Mouse (Mus musculus) mature B cell (primary cell): ENCODE results near the gene Foxn1.

Experiments
- in situ Hi-C: fragments of 300-500 bp; cut with MboI; formaldehyde crosslinking; loops from 2 replicates; pipeline ENCODE4 v1.14.3; 2019

Gene Foxn1

DNA sequence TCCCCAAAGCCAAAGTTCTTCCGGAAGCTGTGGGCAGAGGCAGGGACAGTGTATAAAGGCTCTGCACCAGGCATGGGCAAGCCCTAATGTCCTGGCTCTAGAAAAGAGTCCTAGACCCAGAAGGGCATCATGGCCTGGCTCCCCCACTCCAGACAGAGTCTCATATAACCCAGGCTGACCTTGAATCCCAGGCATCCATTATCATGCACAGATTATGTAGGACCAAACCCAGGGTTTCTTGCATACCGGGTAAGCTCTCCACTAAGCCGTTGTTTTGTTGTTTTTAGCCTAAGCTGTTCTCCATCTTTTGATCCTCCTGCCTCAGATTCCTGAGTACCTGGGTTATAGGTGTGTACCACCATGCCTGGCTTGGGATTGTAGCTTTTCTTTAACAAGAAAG, 14.6 kb upstream of the Foxn1 start:
- in situ Hi-C loops, result no loop called here

DNA sequence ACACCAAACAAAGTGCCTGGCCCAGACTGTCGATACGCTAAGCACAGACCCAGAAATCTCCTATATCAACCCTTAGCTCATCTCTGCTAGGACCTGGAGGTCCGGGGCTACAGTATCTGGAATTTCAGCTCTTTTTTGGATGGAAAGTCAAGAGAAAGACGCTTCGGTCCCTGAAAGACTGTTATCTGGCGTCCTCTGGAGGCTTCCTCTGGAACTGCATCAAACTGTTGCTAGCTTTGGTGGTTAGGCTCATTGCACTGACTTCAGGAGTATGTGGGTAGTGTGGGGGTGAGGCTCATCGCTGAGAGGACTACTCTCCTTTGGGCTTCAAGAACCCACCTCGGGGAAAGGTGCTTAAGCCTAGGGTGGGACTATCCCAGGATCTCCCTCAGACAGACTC, 13.3 kb upstream of the Foxn1 start:
- in situ Hi-C loops, result no loop called here

DNA sequence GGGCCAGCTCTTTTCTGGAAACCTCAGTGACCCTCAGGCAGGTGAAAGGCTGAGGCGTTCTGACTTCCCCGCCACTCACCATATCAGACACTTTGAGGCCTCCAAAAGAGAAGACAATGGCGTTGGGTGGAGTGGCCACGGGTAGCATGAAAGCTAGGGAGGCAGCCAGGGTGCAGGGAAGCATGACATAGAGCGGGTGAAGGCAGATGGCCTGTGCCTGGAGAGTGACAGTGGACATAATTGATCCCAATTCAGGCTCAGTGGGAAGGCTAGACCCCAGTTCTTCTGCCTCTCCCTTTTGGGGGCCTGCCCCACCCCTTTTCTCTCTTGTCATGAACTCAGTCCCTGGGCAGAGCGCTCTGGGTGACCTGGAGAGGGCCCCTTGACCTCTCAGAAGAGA, 11.9 kb upstream of the Foxn1 start:
- in situ Hi-C loops, result no loop called here

DNA sequence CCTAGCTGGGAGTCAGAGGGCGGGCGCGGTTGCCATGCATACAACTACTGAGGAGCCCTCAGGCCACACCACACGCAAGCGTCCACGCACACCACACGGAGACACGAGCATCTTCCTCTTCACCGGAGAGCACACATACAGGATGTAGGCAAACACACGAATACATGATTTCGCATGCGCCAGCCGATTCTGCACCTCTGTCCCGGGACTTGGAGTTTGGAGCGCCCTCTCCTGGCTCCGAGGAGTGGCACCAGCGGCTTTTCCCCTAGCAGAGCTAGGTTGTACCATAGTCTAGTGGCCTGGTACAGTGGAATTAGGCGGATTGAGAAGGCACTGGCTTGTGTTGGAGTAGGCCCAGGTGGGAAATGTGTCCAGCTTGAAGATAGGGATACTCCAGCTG, 11.0 kb upstream of the Foxn1 start:
- in situ Hi-C loops, result no loop called here

DNA sequence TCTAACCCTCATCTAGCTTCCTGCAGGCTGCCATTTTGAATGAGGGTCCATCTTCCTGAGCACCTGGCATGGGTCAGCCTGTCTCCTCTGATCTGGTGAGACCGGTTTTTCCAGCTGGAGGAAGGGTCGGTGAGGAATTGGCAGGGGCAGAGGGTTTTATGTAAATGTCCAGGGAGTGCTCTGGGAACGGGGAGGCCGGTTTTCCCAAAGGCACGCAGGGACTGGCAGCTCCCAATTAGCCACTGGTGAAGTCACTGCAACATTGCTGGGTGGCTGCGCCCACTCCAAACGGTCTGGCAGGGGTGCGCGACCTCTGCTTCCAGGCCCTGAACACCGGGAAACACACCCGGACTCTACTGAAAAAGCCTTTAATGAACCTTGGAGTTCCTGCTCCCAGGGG, 10.6 kb upstream of the Foxn1 start:
- in situ Hi-C loops, result no loop called here

DNA sequence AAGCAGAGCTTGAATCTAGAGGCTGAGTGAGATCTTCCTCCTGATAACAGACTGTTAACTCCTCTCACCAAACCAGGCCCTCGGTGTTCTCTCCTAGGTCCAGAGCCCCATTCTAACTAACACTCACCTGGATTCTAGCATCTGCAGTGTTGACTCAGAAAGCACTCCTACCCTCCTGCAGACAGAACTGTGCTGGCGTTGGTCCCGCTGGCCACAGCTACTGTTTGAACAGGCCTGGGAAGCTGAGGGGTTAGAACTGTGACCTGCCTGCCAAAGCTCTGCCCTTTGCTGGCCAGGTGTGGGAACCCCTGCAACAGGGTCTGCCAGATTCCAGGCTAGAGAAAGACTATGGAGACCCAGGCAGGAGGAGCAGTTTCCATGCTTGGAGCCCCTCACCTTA, 6.4 kb upstream of the Foxn1 start:
- in situ Hi-C loops, result no loop called here

DNA sequence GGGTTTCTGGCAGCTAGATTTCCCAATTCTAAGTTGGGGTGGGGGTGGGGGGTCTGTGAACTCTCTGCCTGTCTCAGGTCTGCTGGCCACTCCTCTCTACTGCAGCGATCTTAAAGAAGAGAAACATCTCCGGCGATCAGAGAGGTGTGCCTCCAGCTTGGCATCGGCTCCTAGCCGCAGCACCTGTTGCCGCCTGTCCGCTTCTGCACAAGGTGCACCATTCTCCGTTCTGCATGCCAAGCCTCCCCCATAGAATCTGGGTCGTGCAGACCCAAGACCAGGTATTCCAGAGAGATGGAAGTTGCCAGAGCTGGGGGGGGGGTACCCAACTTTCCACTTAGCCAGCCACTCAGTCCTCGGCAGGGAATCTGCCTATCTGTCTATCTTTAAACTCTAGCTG, 582 bp downstream of the Foxn1 start:
- in situ Hi-C loops, result no loop called here

DNA sequence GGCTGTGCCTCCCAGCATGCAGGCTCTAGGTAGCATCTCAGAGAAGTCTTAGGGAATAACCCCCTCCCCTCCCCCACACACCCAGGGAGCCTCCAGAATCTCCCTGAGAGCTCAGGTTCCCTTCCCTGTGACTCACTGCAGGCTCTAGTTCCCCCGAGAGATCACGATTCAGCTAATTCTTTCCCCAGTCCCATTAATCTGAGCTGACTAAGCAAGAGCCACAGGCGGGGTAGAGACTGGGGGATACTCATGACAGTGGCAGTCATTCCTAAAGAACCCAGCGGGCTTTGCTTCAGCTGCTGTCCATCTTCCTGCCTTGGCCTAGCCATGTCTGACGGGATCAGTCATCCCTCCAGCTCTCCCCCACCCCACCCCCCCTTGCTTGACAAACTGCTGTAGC, 3.7 kb downstream of the Foxn1 start:
- in situ Hi-C loops, result no loop called here

DNA sequence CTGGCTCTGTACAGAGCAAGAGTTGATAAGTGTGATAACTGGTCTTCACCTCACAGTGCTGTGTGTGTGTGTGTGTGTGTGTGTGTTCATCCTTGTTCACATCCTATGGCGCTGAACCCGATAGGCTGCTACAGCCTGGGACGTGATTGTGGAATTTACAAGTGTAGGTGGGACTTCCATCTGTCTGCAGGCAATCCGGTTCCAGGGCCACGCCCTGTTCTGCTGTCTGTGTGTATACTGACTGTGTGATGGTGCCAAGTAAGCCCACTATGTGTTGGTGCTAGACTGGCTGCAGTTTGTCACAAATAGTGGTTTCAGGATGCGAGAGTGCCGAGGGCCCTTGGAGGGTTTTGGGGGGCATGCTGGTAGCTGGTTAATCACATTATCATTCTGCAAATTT, 4.1 kb downstream of the Foxn1 start:
- in situ Hi-C loops, result no loop called here

DNA sequence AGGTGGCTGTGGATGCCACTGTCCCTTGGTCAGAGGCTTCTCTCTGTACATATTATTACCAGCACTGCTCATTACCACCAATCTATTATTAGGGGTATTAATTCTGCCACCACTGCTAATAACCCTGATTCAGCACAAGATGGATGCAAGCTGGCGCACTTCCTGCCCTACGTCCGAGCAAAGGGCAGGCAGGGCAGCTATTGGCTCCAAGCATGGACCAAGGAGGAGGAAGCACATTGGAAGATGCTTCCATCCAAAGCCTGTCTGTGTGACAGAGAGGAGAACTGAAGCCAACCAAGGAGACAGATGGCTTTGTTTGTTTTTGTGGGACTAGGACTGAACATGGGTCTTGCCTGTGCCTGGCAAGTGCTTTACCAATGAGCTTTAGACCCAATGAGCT, 5.4 kb downstream of the Foxn1 start:
- in situ Hi-C loops, result no loop called here

DNA sequence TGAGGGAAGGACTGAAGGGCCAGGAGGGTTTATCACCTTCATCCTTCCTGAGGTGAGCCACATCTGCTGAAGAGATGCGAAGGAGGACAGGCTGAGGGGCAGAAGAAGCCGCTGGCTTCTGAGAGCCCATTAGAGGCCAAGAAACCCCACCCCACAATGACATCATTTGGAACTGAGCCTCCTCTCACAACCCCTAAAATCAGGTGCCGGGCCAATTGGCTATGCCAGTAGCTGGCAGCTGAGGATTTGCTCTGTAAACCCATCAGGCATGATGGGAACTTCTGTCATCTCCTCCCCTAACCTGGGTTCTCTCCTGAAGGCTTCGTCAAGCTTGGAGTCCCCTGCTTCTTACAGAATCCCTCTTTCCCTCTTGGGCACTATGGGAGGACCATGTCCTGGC, 6.0 kb downstream of the Foxn1 start:
- in situ Hi-C loops, result no loop called here

DNA sequence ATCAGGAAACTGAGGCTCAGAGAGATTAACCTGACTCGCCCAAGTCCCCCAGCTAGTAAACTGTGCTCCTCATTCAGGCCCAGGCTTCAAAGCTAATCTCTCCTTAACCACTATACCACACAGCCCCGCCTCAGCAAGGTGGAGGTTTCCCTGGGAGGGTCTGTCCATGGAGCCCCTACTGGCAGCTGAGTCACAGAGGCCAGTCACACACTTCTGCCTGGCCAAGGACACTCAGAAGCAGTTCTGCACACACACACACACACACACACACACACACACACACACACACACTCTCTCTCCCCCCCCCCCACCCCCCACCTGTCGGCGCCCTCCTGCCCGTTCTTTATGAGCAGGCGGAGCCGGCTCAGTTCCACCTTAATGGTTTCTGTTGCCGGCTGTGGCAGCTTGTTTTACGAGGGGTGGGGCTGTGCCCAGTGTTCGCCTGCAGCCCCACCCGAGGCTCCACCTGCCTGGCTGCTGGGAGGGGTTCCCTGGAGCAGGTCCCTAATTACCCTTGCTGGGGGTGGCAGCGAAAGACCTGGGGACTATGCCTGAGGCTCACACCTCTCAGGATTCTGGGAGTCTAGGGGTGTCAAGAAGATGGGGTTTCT, 8.7 kb downstream of the Foxn1 start:
- in situ Hi-C loops, result no loop called here

DNA sequence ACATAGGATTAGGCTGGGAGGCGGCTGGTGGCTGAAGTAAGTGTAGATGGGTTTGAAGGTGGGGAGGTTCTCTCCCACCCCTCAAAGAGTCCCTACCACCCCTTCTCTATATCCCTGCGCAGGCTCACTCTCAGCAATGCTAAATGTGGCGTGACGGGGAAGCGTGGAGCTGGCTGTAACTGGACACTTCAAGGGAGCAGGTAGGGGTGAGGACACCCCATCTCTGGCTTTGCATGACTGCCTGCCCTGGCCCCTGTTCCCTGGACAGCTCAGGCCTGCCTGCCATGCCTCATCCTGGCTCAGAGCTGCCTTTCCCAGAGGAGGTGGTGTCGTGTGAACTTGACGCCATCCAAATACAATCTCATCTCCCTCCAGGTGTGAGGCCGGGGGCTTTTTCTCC, 12.2 kb downstream of the Foxn1 start:
- in situ Hi-C loops, result no loop called here

DNA sequence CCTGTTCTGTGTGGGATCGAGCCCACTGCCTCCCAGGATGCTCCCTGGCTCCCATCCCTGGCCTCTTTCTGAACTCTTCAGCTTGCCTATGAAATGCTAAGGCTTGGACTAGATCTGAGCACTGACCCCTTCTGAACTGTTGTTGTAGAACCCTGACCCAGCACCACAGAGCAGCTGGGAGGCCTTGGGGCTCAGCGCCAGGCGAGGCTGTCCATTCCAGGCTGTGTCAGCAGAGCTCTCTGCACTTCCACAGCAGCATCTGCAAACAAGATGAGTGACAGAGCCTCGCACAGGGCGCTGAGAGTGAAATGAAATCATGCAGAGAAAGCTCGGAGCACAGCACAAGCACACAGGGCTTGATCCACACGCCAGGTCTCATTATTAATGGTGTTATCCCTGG, 13.7 kb downstream of the Foxn1 start:
- in situ Hi-C loops, result no loop called here

DNA sequence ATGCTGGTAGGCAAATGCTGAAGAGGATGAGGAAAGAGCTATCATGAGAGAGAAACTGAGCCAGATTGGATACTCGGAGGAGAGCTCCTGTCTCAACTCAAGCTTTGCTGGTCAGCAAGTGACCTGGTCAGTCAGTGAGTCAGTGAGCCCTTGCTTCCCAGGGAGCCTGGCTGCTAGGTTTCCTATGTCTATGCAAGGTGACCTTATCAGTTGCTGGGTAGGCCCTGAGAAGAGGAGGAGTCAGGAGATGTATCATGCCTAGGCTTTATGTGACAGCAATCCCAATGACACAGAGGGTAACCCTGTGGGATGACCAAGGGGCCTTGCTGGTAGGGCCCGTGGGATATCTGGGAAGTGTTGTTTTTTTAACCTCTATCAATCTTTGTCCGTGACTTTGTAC, 14.2 kb downstream of the Foxn1 start:
- in situ Hi-C loops, result no loop called here

DNA sequence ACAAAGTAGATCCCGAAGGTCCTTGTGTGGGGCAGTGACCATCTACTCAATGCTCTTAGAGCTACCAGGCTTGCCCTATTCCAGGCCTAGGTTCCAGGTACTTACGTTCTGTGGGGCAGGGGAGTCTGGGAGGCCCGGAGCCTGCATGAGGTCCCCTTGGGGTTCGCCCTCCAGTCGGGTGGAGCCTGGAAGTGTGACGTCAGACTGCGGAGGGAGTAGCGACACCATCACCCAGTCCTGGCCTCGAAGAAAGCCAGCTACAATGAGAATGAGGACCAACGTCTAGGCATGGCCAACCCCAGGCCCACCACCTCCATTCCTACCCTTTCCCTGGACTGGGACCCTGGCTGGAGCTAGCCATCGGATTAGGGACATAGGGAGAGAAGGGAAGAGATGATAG, 14.6 kb downstream of the Foxn1 start:
- in situ Hi-C loops, result no loop called here

DNA sequence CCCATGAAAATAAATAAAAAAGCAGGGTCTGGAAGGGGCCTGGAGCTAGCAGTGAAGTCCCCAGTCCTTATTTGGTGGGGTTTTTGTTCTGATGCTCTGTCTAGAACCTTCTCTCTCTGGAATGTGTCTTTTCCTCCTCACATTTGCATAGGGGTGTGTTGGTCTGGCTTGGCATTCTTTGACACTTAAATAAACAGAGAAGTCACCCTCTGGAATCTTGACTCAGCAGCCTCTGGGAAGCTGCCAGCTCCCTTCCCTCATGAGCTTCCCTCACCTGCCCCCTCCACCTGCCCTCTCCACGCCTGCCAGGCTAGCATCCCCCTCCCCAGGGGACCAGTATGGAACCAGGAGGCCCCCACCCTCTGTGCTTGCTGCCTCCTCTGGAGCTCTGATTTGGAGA, 16.0 kb downstream of the Foxn1 start:
- in situ Hi-C loops, result no loop called here

DNA sequence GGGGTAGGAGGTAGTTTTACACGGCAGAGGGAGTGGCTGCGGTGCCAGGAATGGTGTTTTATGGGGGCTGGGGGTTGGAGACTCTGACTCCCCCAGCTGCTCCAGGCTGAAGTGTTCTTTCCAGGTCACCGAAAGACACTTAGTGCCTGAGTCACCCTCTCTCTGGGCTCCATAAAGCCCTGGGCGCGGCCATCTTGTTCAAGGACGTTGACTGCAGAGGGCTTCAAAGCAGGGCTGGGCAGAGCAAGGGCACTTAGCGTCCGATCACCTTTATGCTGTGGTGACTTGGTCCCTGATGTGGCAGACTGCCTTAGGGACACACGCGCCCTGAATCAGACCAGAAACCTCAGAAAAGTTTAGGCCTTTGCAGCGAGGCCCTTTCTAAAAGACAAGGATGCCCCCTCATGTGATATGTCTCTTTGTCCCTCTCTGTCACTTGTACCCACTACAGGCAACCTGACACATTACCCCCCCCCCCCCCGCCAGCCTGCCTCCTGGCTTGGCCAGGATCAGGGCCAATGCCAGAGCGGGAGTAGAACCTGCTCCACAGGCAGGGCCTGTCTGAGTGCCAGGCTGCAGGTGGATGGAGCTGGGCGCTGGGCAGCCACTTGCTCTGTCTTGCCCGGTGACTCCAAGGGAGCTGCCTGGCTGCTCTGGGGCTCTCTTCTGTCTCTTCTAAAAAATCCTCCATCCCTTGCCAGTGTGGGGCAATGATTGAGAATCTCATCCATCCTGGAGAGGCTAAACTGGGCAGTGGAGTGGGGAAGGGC, 18.7 kb downstream of the Foxn1 start:
- in situ Hi-C loops, result no loop called here

DNA sequence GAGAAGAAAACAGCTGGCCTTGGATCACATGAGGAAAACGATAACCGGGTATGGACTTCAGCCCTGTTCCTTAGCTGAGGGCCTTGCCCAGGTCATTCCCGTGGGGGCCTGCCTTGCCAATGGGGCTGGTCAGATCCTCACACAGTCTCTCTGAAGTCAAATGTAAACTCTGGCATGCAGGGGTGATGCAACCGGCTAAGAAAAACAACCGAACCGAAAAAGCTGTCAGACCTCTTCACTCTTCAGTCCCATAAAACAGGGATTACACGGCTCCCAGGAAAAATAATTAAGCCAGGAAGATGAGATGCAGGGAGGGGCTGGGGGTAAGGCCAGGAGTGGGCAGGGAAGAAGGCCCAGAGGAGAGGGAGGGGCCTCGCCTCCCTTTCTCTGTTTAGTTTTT, 22.3 kb downstream of the Foxn1 start:
- in situ Hi-C loops, result no loop called here

DNA sequence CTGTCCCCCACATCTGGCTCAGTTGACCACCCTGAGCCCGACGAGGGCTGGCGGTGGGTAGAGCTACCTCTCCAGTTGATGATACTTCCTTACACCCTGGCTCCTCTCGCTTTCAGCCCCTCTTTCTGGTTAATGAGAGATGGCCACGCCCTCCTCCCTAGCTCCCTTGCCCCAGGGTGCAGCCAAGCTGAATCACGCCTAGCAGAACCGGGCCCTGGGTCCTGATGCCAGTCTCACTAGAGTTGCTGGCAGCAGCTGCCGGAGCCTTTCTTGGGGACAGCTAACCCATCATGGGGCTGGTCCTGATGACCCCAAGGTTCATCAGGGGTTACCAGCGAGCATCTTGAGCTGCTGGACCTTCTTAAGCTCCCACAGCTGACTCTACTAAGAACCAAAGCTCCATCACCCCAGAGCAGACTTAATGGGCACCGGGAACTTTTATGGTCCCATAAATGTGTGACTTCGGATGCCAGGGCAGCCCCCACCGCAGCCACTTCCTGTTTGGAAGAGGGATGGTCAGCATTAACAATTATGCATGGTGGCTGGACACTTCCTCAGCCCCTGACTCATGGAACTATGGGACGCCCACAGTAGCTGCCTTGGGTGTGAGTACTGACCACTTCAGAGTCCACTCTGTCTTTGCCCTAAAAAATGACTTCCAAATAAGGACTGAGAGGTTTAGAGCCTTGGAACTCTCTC, 22.9 kb downstream of the Foxn1 start:
- in situ Hi-C loops, result no loop called here

DNA sequence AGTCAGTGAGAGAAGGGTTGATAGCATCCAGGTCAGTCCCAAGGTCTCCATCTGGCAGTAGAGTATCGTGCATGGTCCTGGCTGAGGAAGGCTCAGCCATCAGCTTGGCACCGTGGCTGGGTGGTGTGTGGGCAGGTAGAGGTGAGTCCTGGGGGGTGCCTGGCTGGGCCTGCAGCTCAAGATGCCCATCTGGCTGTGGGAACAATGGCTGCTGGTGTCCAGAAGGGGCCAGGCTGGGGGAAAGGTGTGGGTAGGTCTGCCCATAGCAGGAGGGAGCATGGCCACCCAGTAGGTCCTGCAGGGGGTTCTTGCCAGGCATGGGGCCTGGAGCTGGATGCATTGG, 25.6 kb downstream of the Foxn1 start:
- in situ Hi-C loops, result no loop called here

DNA sequence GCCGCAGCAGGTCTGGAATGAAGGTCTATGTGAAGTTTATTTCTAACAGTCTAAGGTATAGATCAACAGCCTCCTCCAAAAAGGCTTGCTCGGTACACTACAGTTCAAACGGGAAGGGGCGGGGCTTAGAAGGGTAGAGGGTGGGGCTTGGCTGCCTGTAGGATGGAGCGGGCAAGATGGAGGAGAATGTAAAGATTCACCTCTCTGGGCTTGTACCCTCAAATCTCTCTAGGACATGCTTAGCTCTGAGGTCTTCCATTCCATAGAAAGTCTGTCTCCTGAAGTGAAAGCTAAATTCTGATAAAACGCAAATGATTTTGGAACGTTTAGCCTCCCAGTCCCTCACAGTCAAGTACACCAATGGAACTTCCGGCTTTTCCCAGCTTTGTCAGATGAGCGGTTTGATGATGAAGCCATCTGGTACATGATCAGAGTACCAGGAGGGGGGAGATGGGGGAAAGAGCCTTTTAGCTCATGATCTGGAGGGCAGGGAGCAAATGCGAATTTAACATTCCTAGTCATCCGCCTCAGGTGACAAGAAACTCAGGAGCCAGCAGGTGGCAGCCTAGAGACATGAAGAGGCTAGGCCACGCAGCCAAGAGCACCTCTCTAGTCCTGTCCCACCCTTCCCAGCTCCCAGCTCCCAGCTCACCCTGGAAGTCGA, 26.1 kb downstream of the Foxn1 start:
- in situ Hi-C loops, result no loop called here
